Mouse (Mus musculus) ovary, postnatal 10 days (tissue): ENCODE results near the gene Cklf.
"Not testable (repeated sequence)": the region's sequence is repeated elsewhere in the genome, so short reads cannot be mapped to it uniquely, and the experiment has no call there.

Experiments
- DNase-seq: peaks from one replicate; pipeline ENCODE4 v3.0.0; 2022; ENCODE audit warnings: low spot score

Cklf gene

DNA sequence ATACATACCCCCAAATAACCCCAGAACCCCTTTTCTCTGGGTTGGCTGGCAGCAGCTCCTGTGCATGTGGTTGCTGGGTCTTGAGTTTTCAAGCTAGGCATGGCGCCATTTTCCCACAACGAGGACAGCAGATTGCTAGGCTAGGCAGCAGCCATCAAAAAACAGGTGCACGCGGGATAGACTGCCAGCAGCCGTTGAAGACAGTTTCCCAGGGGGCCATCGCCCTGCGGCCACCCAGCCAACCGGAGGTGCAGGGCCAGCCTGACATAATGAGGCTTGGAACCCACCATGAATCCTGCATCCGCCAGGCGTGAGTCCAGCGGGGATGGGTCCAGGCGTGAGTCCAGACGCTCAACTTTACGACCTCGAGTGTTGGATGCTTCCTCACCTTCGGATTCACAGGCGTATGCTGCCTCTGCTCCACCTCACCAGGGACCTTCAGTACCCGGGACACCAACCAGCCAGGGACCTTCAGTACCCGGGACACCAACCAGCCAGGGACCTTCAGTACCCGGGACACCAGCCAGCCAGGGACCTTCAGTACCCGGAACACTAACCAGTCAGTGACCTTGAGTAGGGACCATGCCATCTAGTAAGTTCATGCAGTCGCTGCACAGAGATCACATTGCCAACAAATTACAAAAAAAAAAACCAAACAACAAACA, 13.7 kb downstream of the Cklf start:
- DNase-seq = not testable (repeated sequence)

- DNase-seq = no peak
Observed at GRCm38 (mm10) chr8:104268368-104268767, 17.7 kb downstream of the Cklf start.

DNA sequence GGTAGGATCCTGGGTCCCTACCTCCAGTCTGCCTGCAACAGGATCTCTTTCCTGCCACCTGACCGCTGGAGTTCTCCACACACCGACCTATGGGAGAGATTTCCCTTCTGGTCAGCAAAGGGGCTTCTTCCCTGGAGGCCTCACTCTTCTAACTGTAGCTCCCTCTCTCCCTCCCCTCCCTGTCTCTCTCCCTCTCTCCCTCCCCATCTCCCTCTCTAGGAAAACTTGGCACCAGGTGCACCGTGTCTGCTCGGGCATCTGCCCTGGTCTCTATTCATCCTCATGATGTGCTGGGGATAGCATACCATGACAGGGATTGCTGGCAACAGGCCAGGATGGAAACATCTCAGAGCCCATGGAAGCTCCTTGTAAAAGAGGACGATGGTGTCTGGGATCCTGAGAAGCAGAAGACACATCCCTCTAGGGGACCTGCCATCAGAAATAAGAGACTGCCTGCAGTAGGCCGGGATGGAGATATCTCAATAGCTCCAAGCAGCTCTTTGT, 18.3 kb downstream of the Cklf start:
- no peak for DNase-seq

GRCm38 (mm10) chr8:104293081-104293480, 42.4 kb downstream of the Cklf start, which contains the start of gene Cmtm2a:
Cmtm2a (minus strand) TSS chr8:104293181.
- DNase-seq = not testable (repeated sequence)

DNA sequence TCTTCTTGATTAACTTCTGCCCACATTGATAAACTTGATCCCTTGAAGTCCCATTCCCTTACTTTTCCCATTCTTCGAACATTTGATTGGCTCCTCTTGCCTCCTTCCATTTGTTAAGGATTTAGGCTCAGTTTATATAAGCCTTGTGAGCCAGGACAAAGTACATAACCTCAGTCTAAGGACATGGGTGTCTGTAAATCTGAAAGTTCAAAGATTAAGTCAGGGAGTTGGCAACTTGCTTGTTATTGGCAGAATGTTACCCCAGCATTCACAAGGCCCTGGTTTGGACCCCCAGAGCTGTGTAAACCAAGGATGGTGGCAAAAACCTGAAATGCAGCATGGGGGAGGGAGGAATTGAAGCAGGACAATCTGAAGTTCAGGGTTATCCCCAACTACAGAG, 43.7 kb downstream of the Cklf start:
- DNase-seq = no peak

GRCm38 (mm10) chr8:104301577-104301976, 50.9 kb downstream of the Cklf start:
- not testable (repeated sequence) for DNase-seq

- not testable (repeated sequence) for DNase-seq
Observed at GRCm38 (mm10) chr8:104302536-104302935, 51.9 kb downstream of the Cklf start.

DNA sequence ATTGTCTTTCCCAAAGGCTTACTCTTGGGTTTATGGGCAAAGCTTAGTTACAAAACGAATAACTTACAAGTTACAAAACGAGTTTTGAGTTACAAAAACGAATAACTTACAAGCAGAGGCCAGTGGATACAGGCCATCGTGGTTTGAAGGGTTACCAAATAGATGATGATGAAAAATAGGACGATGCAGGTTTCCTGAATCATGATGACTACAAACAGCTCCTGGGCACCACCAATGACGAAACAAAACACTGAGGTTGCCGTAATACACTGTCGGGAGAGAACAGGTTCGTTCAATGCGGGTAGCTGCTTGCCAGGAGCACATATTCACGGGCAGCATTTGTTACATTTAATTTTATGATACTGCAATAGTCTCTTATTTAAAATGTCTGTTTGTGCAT, 54.3 kb downstream of the Cklf start:
- DNase-seq = no peak

GRCm38 (mm10) chr8:104308341-104308740, 57.7 kb downstream of the Cklf start:
- DNase-seq = not testable (repeated sequence)

DNA sequence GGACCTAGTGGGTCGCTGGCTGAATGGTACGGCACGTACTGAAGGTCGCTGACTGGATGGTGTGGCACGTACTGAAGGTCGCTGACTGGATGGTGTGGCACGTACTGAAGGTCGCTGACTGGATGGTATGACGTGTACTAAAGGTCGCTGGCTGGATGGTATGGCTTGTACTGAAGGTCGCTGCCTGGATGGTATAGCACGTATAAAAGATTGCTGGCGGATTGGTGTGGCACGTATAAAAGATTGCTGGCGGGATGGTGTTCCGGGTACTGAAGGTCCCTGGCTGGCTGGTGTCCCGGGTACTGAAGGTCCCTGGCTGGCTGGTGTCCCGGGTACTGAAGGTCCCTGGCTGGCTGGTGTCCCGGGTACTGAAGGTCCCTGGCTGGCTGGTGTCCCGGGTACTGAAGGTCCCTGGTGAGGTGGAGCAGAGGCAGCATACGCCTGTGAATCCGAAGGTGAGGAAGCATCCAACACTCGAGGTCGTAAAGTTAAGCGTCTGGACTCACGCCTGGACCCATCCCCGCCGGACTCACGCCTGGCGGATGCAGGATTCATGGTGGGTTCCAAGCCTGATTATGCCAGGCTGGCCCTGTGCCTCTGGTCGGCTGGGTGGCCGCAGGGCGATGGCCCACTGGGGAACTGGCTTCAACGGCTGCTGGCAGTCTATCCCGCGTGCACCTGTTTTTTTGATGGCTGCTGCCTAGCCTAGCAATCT, 58.9 kb downstream of the Cklf start, which contains the start of the genes Gm45711 and Cmtm1:
Gene Gm45711, minus strand, starts transcription at position 641 of the 715 bp plus-strand sequence.
Gene Cmtm1, minus strand, starts transcription at position 705 of the 715 bp plus-strand sequence.
- DNase-seq = not testable (repeated sequence)

GRCm38 (mm10) chr8:104312023-104312422, 61.4 kb downstream of the Cklf start:
- not testable (repeated sequence) for DNase-seq

GRCm38 (mm10) chr8:104313311-104313710, 62.6 kb downstream of the Cklf start:
- DNase-seq = no peak
